Mouse (Mus musculus): Measurements from ENCODE around the gene Adamts20. TPM values are rescaled to one million over a fixed set of nuclear protein-coding genes. Genes with fewer than 3 reads are reported as not detected.

The Adamts20 gene
- polyA plus RNA-seq, 1 experiment from 2014 or later = 10.3 TPM

- 90% methylated on average over 5 of the region's 5 CpGs for WGBS
- Histone ChIP-seq H3K36me3 (ENCODE audit: control insufficient read depth, insufficient read depth, low read length) (peaks cover 2% of the 10 kb centered on the region), H3K4me3 (ENCODE audit: low read depth, low read length) (no peak overlapping the region), H3K27me3 (ENCODE audit: control insufficient read depth, insufficient read depth, low read length) (no peaks in the 10 kb centered on the region), H3K4me1 (ENCODE audit: control insufficient read depth, insufficient read depth, low read length) (no peaks in the 10 kb centered on the region), H3K9me3 (ENCODE audit: control insufficient read depth, low read length) (no peaks in the 10 kb centered on the region), H3K4me2 (ENCODE audit: low read depth) (no peak overlapping the region), H3K27ac (ENCODE audit: low read depth, low read length) (no peak overlapping the region), H3K9ac (ENCODE audit: low read length) (no peak overlapping the region)
- ATAC-seq (ENCODE audit: insufficient read depth, low FRiP score, low TSS enrichment) = no peak
- no peak for DNase-seq (ENCODE audit: low spot score)
Measured at GRCm38 (mm10) chr15:94344317-94344716, 120.9 kb downstream of the Adamts20 start.

DNA sequence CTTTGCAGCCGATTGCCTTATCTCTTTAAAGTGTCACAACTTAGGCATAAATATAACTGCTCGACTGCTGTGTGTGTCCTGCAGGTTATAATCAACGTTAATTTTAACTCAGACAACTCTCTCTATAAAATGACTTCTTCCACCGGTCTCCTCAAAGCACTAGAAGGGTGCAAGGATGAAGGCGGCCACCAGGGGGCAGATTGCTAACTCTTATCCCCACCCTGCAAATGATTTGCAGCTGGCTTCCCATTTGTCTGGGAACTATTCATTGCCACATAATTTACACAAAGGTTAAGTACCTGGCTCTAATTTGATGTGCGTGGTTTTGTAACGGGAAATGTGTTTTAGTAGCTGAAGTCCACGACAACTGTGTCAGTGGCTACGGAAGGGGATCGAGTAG is 122.9 kb downstream of the Adamts20 start:
- no peaks in the 10 kb centered on the region for H3K4me1 ChIP-seq (ENCODE audit: control insufficient read depth, insufficient read depth, low read length)
- no peaks in the 10 kb centered on the region for H3K27me3 ChIP-seq (ENCODE audit: control insufficient read depth, insufficient read depth, low read length)
- H3K9ac ChIP-seq (ENCODE audit: low read length) = no peak overlapping the region
- H3K4me3 ChIP-seq (ENCODE audit: low read depth, low read length) = no peak overlapping the region
- no peak for ATAC-seq (ENCODE audit: insufficient read depth, low FRiP score, low TSS enrichment)
- H3K9me3 ChIP-seq (ENCODE audit: control insufficient read depth, low read length) = no peaks in the 10 kb centered on the region
- no peak overlapping the region for H3K4me2 ChIP-seq (ENCODE audit: low read depth)
- H3K27ac ChIP-seq (ENCODE audit: low read depth, low read length) = no peak overlapping the region
- WGBS = 57% methylated on average over 10 of the region's 10 CpGs
- H3K36me3 ChIP-seq (ENCODE audit: control insufficient read depth, insufficient read depth, low read length) = peaks cover 2% of the 10 kb centered on the region
- peak; percentile 64 for DNase-seq (ENCODE audit: low spot score)

- no peak overlapping the region for H3K9ac ChIP-seq (ENCODE audit: low read length)
- 91% methylated on average over 8 of the region's 8 CpGs for WGBS
- H3K36me3 ChIP-seq (ENCODE audit: control insufficient read depth, insufficient read depth, low read length) = no peaks in the 10 kb centered on the region; the same call in 1 of the 2 replicates
- no peaks in the 10 kb centered on the region for H3K27me3 ChIP-seq (ENCODE audit: control insufficient read depth, insufficient read depth, low read length)
- H3K4me3 ChIP-seq (ENCODE audit: low read depth, low read length) = no peak overlapping the region
- no peak overlapping the region for H3K4me2 ChIP-seq (ENCODE audit: low read depth)
- DNase-seq (ENCODE audit: low spot score) = no peak
- H3K27ac ChIP-seq (ENCODE audit: low read depth, low read length) = no peak overlapping the region
- H3K9me3 ChIP-seq (ENCODE audit: control insufficient read depth, low read length) = no peaks in the 10 kb centered on the region
- no peaks in the 10 kb centered on the region for H3K4me1 ChIP-seq (ENCODE audit: control insufficient read depth, insufficient read depth, low read length)
- no peak for ATAC-seq (ENCODE audit: insufficient read depth, low FRiP score, low TSS enrichment)
Measured at GRCm38 (mm10) chr15:94339011-94339410, 126.2 kb downstream of the Adamts20 start.

- Histone ChIP-seq H3K4me2 (ENCODE audit: low read depth) (no peak overlapping the region), H3K4me3 (ENCODE audit: low read depth, low read length) (no peak overlapping the region), H3K27ac (ENCODE audit: low read depth, low read length) (no peak overlapping the region), H3K4me1 (ENCODE audit: control insufficient read depth, insufficient read depth, low read length) (no peaks in the 10 kb centered on the region), H3K9me3 (ENCODE audit: control insufficient read depth, low read length) (no peaks in the 10 kb centered on the region), H3K9ac (ENCODE audit: low read length) (no peak overlapping the region), H3K27me3 (ENCODE audit: control insufficient read depth, insufficient read depth, low read length) (no peaks in the 10 kb centered on the region), H3K36me3 (ENCODE audit: control insufficient read depth, insufficient read depth, low read length) (no peaks in the 10 kb centered on the region)
- DNase-seq (ENCODE audit: low spot score) = no peak
- ATAC-seq (ENCODE audit: insufficient read depth, low FRiP score, low TSS enrichment) = no peak
- 64% methylated on average over 10 of the region's 10 CpGs for WGBS
Measured at GRCm38 (mm10) chr15:94334586-94334985, 130.6 kb downstream of the Adamts20 start.

DNA sequence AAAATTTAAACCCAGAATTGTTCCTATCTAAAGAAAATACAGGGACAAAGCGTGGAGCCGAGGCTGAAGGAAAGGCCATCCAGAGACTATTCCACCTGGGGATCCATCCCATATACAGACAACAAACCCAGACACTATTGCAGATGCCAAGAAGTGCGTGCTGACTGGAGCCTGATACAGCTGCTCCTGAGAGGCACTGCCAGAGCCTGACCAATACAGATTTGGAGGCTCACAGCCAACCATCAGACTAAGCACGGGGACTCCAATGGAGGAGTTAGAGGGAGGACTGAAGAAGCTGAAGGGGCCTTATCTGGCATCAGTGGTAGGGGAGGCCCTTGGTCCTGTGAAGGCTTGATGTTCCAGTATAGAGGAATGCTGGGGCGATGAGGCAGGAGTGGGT is 138.6 kb downstream of the Adamts20 start:
- ATAC-seq (ENCODE audit: insufficient read depth, low FRiP score, low TSS enrichment) (no peak), DNase-seq (ENCODE audit: low spot score) (no peak)
- H3K27me3 ChIP-seq (ENCODE audit: control insufficient read depth, insufficient read depth, low read length) = no peaks in the 10 kb centered on the region
- no peak overlapping the region for H3K4me2 ChIP-seq (ENCODE audit: low read depth)
- H3K9me3 ChIP-seq (ENCODE audit: control insufficient read depth, low read length) = no peaks in the 10 kb centered on the region
- no peaks in the 10 kb centered on the region for H3K4me1 ChIP-seq (ENCODE audit: control insufficient read depth, insufficient read depth, low read length)
- WGBS = 96% methylated on average over 5 of the region's 5 CpGs
- H3K9ac ChIP-seq (ENCODE audit: low read length) = no peak overlapping the region
- H3K4me3 ChIP-seq (ENCODE audit: low read depth, low read length) = no peak overlapping the region
- H3K36me3 ChIP-seq (ENCODE audit: control insufficient read depth, insufficient read depth, low read length) = peaks cover 2% of the 10 kb centered on the region; the same call in 1 of the 2 replicates
- H3K27ac ChIP-seq (ENCODE audit: low read depth, low read length) = no peak overlapping the region

DNA sequence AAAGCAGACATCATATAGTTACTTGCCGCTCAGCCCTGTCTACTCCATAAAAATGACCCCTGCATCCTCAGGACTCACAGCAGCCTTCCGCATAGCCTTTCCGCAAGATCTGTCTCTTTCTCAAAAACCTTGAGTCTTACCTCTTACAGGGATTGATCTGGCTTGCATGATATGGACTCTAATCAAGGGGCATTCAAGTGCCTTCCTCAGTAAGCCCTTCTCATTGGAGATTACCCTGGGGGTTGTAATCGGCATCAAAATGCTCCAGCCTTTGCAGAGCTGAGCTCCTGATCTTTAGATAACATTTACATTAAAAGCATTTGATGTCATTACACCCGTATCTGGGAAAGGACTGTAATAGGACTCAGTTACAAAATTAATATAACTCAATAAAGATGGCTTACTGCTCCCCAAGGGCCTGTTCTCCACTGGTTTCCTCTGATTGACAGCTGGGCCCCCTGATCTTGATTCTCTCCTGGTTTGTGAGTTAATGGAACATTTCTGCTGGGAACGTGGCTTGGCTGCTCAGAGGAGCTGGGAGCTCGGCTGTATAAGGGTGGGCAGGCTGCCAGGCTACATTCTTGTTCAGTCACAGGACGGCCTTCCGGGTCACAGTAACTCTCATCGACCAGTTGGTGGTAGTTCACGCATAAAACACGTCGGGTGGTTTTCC is 139.6 kb downstream of the Adamts20 start:
- peaks cover 2% of the 10 kb centered on the region; the same call in 1 of the 2 replicates for H3K36me3 ChIP-seq (ENCODE audit: control insufficient read depth, insufficient read depth, low read length)
- H3K27ac ChIP-seq (ENCODE audit: low read depth, low read length) = no peak overlapping the region
- H3K4me2 ChIP-seq (ENCODE audit: low read depth) = no peak overlapping the region
- H3K9ac ChIP-seq (ENCODE audit: low read length) = no peak overlapping the region
- no peaks in the 10 kb centered on the region for H3K9me3 ChIP-seq (ENCODE audit: control insufficient read depth, low read length)
- no peak for ATAC-seq (ENCODE audit: insufficient read depth, low FRiP score, low TSS enrichment)
- H3K27me3 ChIP-seq (ENCODE audit: control insufficient read depth, insufficient read depth, low read length) = no peaks in the 10 kb centered on the region
- 81% methylated on average over 13 of the region's 13 CpGs for WGBS
- DNase-seq (ENCODE audit: low spot score) = no peak
- no peak overlapping the region for H3K4me3 ChIP-seq (ENCODE audit: low read depth, low read length)
- H3K4me1 ChIP-seq (ENCODE audit: control insufficient read depth, insufficient read depth, low read length) = no peaks in the 10 kb centered on the region

GRCm38 (mm10) chr15:94316171-94316570 is 149.0 kb downstream of the Adamts20 start:
- 94% methylated on average over 3 of the region's 3 CpGs for WGBS
- Histone ChIP-seq H3K36me3 (ENCODE audit: control insufficient read depth, insufficient read depth, low read length) (no peaks in the 10 kb centered on the region), H3K9ac (ENCODE audit: low read length) (no peak overlapping the region), H3K9me3 (ENCODE audit: control insufficient read depth, low read length) (no peaks in the 10 kb centered on the region), H3K27me3 (ENCODE audit: control insufficient read depth, insufficient read depth, low read length) (no peaks in the 10 kb centered on the region), H3K4me3 (ENCODE audit: low read depth, low read length) (no peak overlapping the region), H3K27ac (ENCODE audit: low read depth, low read length) (no peak overlapping the region), H3K4me2 (ENCODE audit: low read depth) (no peak overlapping the region), H3K4me1 (ENCODE audit: control insufficient read depth, insufficient read depth, low read length) (no peaks in the 10 kb centered on the region)
- ATAC-seq (ENCODE audit: insufficient read depth, low FRiP score, low TSS enrichment) = no peak
- DNase-seq (ENCODE audit: low spot score) = no peak

DNA sequence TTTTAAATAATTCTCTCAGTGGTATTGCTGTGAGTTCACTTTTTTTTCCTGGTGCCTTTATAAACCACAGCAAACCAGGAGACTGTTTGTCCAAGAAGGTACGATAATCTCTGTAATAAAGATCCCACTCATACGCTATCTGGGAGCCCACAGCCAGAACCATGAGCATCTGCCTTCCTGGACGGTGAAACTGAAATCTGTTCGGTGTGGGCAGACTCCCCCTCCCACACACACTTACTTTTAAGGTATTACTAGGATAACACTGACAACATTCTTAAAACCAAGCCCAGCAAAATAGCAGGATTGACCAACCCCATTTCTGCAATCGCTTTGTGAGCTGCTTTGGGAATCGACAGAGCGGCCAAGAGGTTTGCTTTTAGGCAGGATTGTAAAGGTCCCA is 155.5 kb downstream of the Adamts20 start:
- 89% methylated on average over 7 of the region's 7 CpGs for WGBS
- Histone ChIP-seq H3K27me3 (ENCODE audit: control insufficient read depth, insufficient read depth, low read length) (no peaks in the 10 kb centered on the region), H3K27ac (ENCODE audit: low read depth, low read length) (no peak overlapping the region), H3K9me3 (ENCODE audit: control insufficient read depth, low read length) (no peaks in the 10 kb centered on the region), H3K4me1 (ENCODE audit: control insufficient read depth, insufficient read depth, low read length) (no peaks in the 10 kb centered on the region), H3K9ac (ENCODE audit: low read length) (no peak overlapping the region), H3K4me2 (ENCODE audit: low read depth) (no peak overlapping the region), H3K4me3 (ENCODE audit: low read depth, low read length) (no peak overlapping the region), H3K36me3 (ENCODE audit: control insufficient read depth, insufficient read depth, low read length) (no peaks in the 10 kb centered on the region)
- DNase-seq (ENCODE audit: low spot score) = no peak
- no peak for ATAC-seq (ENCODE audit: insufficient read depth, low FRiP score, low TSS enrichment)

DNA sequence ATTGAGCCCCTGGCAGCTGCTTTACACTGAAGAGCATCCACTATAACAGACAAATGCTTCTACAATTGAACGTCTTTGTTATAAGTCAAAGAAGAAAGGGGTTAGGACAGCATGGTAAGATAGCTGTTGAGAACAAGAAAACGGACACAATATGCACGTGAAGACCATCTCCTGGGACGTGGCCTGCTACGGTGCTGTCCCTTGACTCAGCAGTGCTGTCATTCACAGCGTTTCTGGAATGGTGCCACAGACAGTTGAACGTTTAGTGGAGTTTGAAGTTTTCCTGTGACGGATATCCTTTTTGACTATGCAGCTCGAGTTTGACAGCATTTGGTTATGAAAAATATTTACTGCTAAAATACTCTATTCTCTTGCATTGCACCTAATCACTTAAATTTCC is 157.3 kb downstream of the Adamts20 start:
- no peaks in the 10 kb centered on the region for H3K4me1 ChIP-seq (ENCODE audit: control insufficient read depth, insufficient read depth, low read length)
- no peaks in the 10 kb centered on the region for H3K36me3 ChIP-seq (ENCODE audit: control insufficient read depth, insufficient read depth, low read length)
- ATAC-seq (ENCODE audit: insufficient read depth, low FRiP score, low TSS enrichment) (no peak), DNase-seq (ENCODE audit: low spot score) (no peak)
- WGBS = 85% methylated on average over 9 of the region's 9 CpGs
- no peak overlapping the region for H3K27ac ChIP-seq (ENCODE audit: low read depth, low read length)
- no peaks in the 10 kb centered on the region for H3K27me3 ChIP-seq (ENCODE audit: control insufficient read depth, insufficient read depth, low read length)
- no peak overlapping the region for H3K4me2 ChIP-seq (ENCODE audit: low read depth)
- no peaks in the 10 kb centered on the region for H3K9me3 ChIP-seq (ENCODE audit: control insufficient read depth, low read length)
- H3K4me3 ChIP-seq (ENCODE audit: low read depth, low read length) = no peak overlapping the region
- H3K9ac ChIP-seq (ENCODE audit: low read length) = no peak overlapping the region

All from neural tube, embryonic 11.5 days (tissue).